Mouse (Mus musculus) small intestine, adult 2 months (tissue): ENCODE data around the gene Cdkn2aipnl. TPM values are rescaled to one million over a fixed set of nuclear protein-coding genes. Genes with fewer than 3 reads are reported as not detected.
A peak's percentile ranks its signal among the peaks of the same experiment; 100 is the strongest.

Source experiments
- H3K27ac ChIP-seq: fragments of 200-500 bp; 2 replicates; pipeline ENCODE4 v1.5.1; 2012; ENCODE audit warnings: low read depth, low read length, control low read depth, inconsistent platforms; ENCODE audit not compliant: insufficient read depth
- H3K27me3 ChIP-seq: fragments of 200-500 bp; 2 replicates; pipeline ENCODE4 v1.6.1; 2012; ENCODE audit warnings: mild to moderate bottlenecking, moderate library complexity, low read length, inconsistent platforms; ENCODE audit not compliant: control insufficient read depth, insufficient read depth
- H3K36me3 ChIP-seq: fragments of 200-500 bp; 2 replicates; pipeline ENCODE4 v1.6.1; 2012; ENCODE audit warnings: mild to moderate bottlenecking, low read length, control low read depth, inconsistent platforms; ENCODE audit not compliant: control insufficient read depth, insufficient read depth
- H3K4me1 ChIP-seq: fragments of 200-500 bp; 2 replicates; pipeline ENCODE4 v1.6.1; 2012; ENCODE audit warnings: low read length, inconsistent platforms, mixed read lengths; ENCODE audit not compliant: control insufficient read depth, insufficient read depth, insufficient read length
- H3K4me3 ChIP-seq: fragments of 200-500 bp; 2 replicates; pipeline ENCODE4 v1.5.1; 2012; ENCODE audit warnings: low read depth, mild to moderate bottlenecking, control low read depth, inconsistent platforms, low read length, moderate library complexity
- CTCF ChIP-seq: fragments of 200-500 bp; IDR thresholded peaks from 2 replicates; pipeline ENCODE4 v1.5.1; 2012; ENCODE audit warnings: low read depth, mild to moderate bottlenecking, control low read depth, inconsistent platforms, low read length, moderate library complexity, mixed read lengths; ENCODE audit not compliant: insufficient replicate concordance, insufficient read length; ENCODE audit errors: extremely low read depth
- POLR2A ChIP-seq: fragments of 200-500 bp; IDR thresholded peaks from 2 replicates; pipeline ENCODE4 v1.6.1; 2012; ENCODE audit warnings: low read depth, mild to moderate bottlenecking, control low read depth, inconsistent platforms, low read length, moderate library complexity
- WGBS: fragments of 180-500 bp; shearing (Covaris S2); methylation state at CpG from one replicate; pipeline ENCODE4 v1.1.7; 2018; 5-methylcytosine and 5-hydroxymethylcytosine counted together
- polyA plus RNA-seq: library from polyadenylated mRNA; depleted of rRNA; stranded (reverse); fragments of >200 nt; gene quantifications from 2 replicates; pipeline ENCODE4 v1.2.3, GENCODE M21; 2012

Gene Cdkn2aipnl
- polyA plus RNA-seq, 1 experiment: 14.0 TPM

DNA sequence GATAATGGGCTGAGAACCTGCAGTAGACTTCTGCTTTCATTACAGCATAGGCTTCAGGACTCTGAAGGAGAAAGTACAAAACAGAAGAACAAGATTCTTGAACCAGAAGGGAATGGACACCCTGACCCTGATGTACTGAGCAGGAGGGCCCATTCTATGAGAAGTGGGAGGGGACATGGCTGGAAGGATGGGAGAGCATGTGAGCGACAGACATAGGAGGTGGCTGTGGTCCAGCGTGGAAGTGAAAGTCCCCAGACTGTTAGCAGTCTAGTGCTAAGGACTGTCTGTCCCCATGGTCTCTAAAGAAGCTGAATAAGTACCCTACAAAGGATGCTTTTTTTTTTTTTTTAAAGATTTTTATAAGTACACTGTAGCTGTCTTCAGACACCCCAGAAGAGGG lies 40.4 kb upstream of the Cdkn2aipnl start:
- WGBS: 69% methylated on average over 2 of the region's 2 CpGs
- TF ChIP-seq POLR2A (no peak), CTCF (no peak)

GRCm38 (mm10) chr11:51931138-51931537 lies 36.3 kb upstream of the Cdkn2aipnl start:
- Histone ChIP-seq H3K36me3 (no peaks in the 10 kb centered on the region), H3K4me1 (peaks cover 15% of the 10 kb centered on the region; the same call in 1 of the 2 replicates), H3K27ac (peak overlapping the region; percentile 33; the same call in 1 of the 2 replicates), H3K4me3 (no peak overlapping the region), H3K27me3 (no peaks in the 10 kb centered on the region)
- TF ChIP-seq POLR2A (no peak), CTCF (no peak)
- WGBS: 59% methylated on average over 1 of the region's 1 CpGs

More for the DNA sequence above, 40.4 kb upstream of the Cdkn2aipnl start:
- Histone ChIP-seq H3K4me1 (peaks cover 12% of the 10 kb centered on the region; the same call in 1 of the 2 replicates), H3K27ac (no peak overlapping the region), H3K4me3 (no peak overlapping the region), H3K27me3 (no peaks in the 10 kb centered on the region), H3K36me3 (no peaks in the 10 kb centered on the region)

DNA sequence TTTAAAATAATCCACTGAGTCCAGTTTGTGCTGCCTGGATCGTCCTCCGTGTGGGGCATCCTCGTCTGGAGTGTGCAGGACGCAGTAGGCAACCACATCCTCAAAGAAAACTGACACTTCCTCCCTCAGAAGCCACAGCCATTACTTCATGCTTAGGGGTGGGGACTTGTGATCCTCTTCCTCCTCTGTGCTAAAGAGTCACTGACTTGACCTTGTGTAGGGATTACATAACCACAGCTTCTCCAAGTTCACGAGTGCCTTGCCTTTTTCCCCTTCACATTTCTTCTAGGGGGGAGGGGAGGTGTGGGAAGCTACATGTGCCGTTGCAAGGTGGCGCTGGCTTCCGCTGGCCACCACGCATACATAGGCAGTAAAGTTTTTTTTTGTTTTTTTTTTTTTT lies 35.7 kb upstream of the Cdkn2aipnl start:
- WGBS: 81% methylated on average over 9 of the region's 9 CpGs
- no peak for TF ChIP-seq CTCF
- no peak for TF ChIP-seq POLR2A
- peaks cover 16% of the 10 kb centered on the region; the same call in 1 of the 2 replicates for H3K4me1 ChIP-seq
- H3K4me3 ChIP-seq: no peak overlapping the region
- no peak overlapping the region for H3K27ac ChIP-seq
- no peaks in the 10 kb centered on the region for H3K27me3 ChIP-seq
- no peaks in the 10 kb centered on the region for H3K36me3 ChIP-seq

GRCm38 (mm10) chr11:51934230-51934629 lies 33.2 kb upstream of the Cdkn2aipnl start:
- Histone ChIP-seq H3K4me1 (peaks cover 12% of the 10 kb centered on the region; the same call in 1 of the 2 replicates), H3K4me3 (no peak overlapping the region), H3K36me3 (no peaks in the 10 kb centered on the region), H3K27me3 (no peaks in the 10 kb centered on the region), H3K27ac (no peak overlapping the region)
- whole genome bisulfite sequencing: 89% methylated on average over 3 of the region's 3 CpGs
- no peak for TF ChIP-seq CTCF
- no peak for TF ChIP-seq POLR2A

DNA sequence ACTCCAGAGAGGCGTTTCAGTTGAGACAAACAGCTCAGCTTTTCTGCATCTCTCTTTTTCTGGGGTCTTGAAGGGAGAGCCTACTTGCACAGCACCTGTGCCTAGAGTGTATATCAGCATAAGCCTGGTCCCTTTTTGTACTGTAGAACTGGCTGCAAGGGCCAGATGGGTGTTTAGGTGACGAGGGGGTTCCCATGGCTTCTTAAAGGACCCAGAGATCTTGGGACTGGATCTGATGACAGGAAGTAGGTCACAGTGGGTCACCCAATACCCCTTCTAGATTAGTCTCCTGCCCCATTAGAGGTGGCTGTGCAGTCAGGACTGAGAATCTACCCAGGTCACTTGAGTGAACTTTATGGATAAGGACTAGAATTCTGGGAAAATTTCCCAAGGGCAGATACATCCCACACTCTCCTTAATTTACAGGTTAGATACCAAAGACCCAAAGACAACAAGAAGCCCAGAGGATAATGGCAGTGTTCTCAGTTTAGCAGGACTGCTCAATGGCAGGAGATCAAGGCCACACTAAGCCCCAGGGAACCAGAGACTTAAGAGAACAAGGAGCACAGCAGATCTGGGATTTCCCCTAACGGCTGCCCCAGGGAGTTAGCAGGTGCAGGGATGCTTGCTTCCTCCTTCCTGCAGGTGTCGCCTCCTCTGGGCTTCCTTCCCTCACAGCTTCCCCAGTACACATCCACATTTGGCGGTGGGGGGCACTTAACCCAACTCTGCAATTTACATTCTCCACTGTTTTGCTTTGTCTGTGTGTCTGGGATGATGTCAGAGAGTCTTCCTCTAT lies 31.6 kb upstream of the Cdkn2aipnl start:
- TF ChIP-seq POLR2A (no peak), CTCF (no peak)
- 43% methylated on average over 5 of the region's 5 CpGs for WGBS

GRCm38 (mm10) chr11:51937361-51937781 lies 30.1 kb upstream of the Cdkn2aipnl start:
- TF ChIP-seq CTCF (no peak), POLR2A (no peak)
- peaks cover 14% of the 10 kb centered on the region; the same call in 1 of the 2 replicates for H3K4me1 ChIP-seq
- no peaks in the 10 kb centered on the region for H3K27me3 ChIP-seq
- 84% methylated on average over 6 of the region's 6 CpGs for WGBS
- H3K36me3 ChIP-seq: no peaks in the 10 kb centered on the region
- no peak overlapping the region for H3K4me3 ChIP-seq
- no peak overlapping the region for H3K27ac ChIP-seq

More for the DNA sequence above, 31.6 kb upstream of the Cdkn2aipnl start:
- Histone ChIP-seq H3K27me3 (no peaks in the 10 kb centered on the region), H3K4me3 (no peak overlapping the region), H3K4me1 (peaks cover 18% of the 10 kb centered on the region; the same call in 1 of the 2 replicates), H3K36me3 (no peaks in the 10 kb centered on the region), H3K27ac (no peak overlapping the region)

DNA sequence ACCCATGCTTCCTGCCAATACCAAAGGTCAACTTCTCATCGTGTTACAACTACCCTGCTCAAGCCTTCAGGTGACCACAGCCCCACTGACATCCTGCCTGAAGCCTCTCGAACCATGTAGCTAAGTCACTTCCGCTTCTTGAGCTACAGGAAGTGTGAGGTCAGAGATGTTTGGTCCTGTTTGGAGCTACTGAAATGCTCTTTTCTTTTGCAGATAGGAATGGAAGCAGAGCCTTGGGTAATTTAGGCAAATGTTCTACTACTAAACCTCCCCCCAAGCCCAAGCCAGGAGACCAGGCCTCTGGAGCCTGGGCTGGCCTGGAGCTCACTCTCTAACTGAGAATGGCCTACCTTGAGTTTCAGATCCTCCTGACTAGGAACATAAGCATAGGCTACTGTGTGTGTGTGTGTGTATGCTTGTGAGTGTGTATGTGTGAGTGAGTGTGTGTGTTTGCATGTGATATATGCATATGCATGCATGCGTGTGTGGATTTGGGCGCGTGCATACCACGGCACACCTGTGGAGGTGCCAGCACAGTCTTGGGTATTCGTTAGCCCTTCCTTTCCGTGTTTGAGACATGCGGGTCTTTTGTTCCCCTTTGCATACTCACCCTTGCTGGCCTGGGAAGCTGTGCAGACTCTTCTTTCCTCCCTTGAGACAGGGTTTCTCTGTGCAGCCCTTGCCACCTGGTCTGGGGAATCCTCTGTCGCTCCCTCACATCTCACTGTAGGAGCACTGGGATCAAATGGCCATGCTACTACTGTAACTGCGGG lies 28.5 kb upstream of the Cdkn2aipnl start:
- no peak overlapping the region for H3K4me3 ChIP-seq
- 85% methylated on average over 12 of the region's 12 CpGs for WGBS
- H3K27me3 ChIP-seq: no peaks in the 10 kb centered on the region
- H3K4me1 ChIP-seq: peaks cover 14% of the 10 kb centered on the region; the same call in 1 of the 2 replicates
- H3K36me3 ChIP-seq: no peaks in the 10 kb centered on the region
- H3K27ac ChIP-seq: peak overlapping the region; percentile 28
- TF ChIP-seq CTCF (no peak), POLR2A (no peak)
